8 mouse cellular contexts compared by ENCODE assay signal in the genomic region with DNA sequence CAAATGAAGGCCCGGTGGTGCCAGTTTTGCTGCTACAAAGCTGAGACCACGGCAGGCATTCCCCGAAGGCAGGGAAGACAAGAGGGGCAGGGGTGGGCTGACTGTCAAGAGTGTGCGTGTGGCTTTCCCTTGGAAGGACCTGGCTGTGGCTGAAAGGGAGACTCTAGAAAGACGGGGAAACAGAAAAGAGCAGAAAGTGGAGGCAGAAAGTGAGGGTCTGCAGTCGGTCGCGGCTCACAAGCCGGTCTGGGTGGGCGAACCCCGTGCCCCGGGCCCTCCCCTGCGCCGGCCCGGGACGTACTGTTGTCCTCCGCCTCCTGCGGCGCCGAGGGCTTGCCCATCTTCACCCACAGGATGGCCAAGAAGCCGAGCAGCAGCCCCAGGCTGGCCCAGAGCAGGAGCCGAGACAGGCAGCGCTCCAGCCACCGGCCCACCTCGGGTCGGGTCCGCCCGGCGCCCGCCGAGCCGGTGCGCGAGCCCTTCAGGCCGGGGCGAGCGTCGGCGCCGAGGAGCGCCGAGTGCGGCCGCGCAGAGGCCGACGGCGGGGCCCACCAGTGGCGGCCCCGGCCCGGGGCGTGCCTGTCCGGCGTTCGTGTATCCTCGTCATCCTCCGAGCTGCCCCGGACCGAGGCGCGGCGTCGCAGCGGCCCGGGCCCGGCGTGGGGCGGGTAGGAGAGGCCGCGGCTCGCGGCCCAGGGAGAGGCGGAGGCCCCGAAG. TPM values are rescaled to one million over a fixed set of nuclear protein-coding genes. Genes with fewer than 3 reads are reported as not detected.
DNase-seq lines count a peak whose midpoint lies in the region; ATAC-seq and TF ChIP-seq lines count a peak whose summit lies in the region.

No protein-coding gene starts in this region.

- H3K36me3 ChIP-seq in forebrain, embryonic 11.5 days (ENCODE audit: control insufficient read depth, insufficient read depth, low read length) = peaks cover 7% of the 10 kb centered on the region; the same call in 1 of the 2 replicates
- H3K36me3 ChIP-seq in lung, postnatal 0 days (ENCODE audit: insufficient read depth, low read length) = peaks cover 3% of the 10 kb centered on the region; the same call in 1 of the 2 replicates

- H3K9ac ChIP-seq in forebrain, embryonic 11.5 days (ENCODE audit: low read length) = peak overlapping the region; percentile 97
- peak overlapping the region; percentile 88 for H3K9ac ChIP-seq in lung, postnatal 0 days (replicated peaks; ENCODE audit: low read depth)

- H3K27ac ChIP-seq in forebrain, embryonic 11.5 days (ENCODE audit: low read depth, low read length) = peak overlapping the region; percentile 91
- peak overlapping the region; percentile 96 for H3K27ac ChIP-seq in lung, postnatal 0 days (ENCODE audit: low read length)

- H3K4me2 ChIP-seq in forebrain, embryonic 11.5 days (ENCODE audit: low read depth, low read length, severe bottlenecking) = peak overlapping the region; percentile 90
- H3K4me2 ChIP-seq in lung, postnatal 0 days (replicated peaks; ENCODE audit: low read depth, low read length) = peak overlapping the region; percentile 94

- TF ChIP-seq POLR2A in lung, adult 2 months (IDR thresholded peaks at IDR 0.05; ENCODE audit: borderline replicate concordance, extremely low read depth, low read depth, low read length) = no peak
- TF ChIP-seq POLR2A in brain, embryonic 14.5 days (IDR thresholded peaks at IDR 0.05; ENCODE audit: borderline replicate concordance, extremely low read depth, insufficient read depth, insufficient read length, poor library complexity, severe bottlenecking) = no peak

- TF ChIP-seq EP300 in lung, postnatal 0 days (IDR thresholded peaks at IDR 0.05) = no peak

- peak; percentile 66 for ATAC-seq in forebrain, embryonic 11.5 days (replicated peaks; ENCODE audit: low FRiP score)
- peak; percentile 12 for ATAC-seq in inflammation-experienced regulatory T-cells, adult 6 months
- peak; percentile 63 for ATAC-seq in lung, postnatal 0 days

- H3K4me1 ChIP-seq in lung, adult 2 months (ENCODE audit: control insufficient read depth, insufficient read depth, low read length) = 0 out of 2 replicates have a peak, but pooled peaks cover 3% of the 10 kb centered on the region
- peaks cover 5% of the 10 kb centered on the region; the same call in 1 of the 2 replicates for H3K4me1 ChIP-seq in forebrain, embryonic 11.5 days (replicated peaks; ENCODE audit: control insufficient read depth, insufficient read depth, low read length)
- no peaks in the 10 kb centered on the region for H3K4me1 ChIP-seq in lung, postnatal 0 days (ENCODE audit: insufficient read depth, low read depth, low read length)

- WGBS in lung, adult 2 months = under 1% methylated on average over 74 of the region's 74 CpGs
- WGBS in forebrain, embryonic 11.5 days = 1% methylated on average over 58 of the region's 74 CpGs
- 3% methylated on average over 47 of the region's 74 CpGs for WGBS in lung, postnatal 0 days

- no peaks in the 10 kb centered on the region for H3K9me3 ChIP-seq in forebrain, embryonic 11.5 days (ENCODE audit: control insufficient read depth, low read length)
- H3K9me3 ChIP-seq in lung, postnatal 0 days (ENCODE audit: low read length) = no peaks in the 10 kb centered on the region

- no peak for TF ChIP-seq CTCF in lung, adult 2 months (IDR thresholded peaks at IDR 0.05; ENCODE audit: insufficient read depth, low read length)
- TF ChIP-seq CTCF in brain, embryonic 14.5 days (IDR thresholded peaks at IDR 0.05; ENCODE audit: borderline replicate concordance, extremely low read depth, insufficient read depth, insufficient read length) = no peak
- TF ChIP-seq CTCF in lung, postnatal 0 days (IDR thresholded peaks at IDR 0.05) = no peak

- no peaks in the 10 kb centered on the region for H3K27me3 ChIP-seq in forebrain, embryonic 11.5 days (ENCODE audit: control insufficient read depth, insufficient read depth, low read length)
- no peaks in the 10 kb centered on the region for H3K27me3 ChIP-seq in lung, postnatal 0 days (replicated peaks; ENCODE audit: insufficient read depth, low read length)

- peak overlapping the region; percentile 99 for H3K4me3 ChIP-seq in lung, adult 2 months (replicated peaks; ENCODE audit: extremely low read depth, low read depth, low read length)
- peak overlapping the region; percentile 91 for H3K4me3 ChIP-seq in forebrain, embryonic 11.5 days (ENCODE audit: low read depth, low read length)
- peak overlapping the region; percentile 96 for H3K4me3 ChIP-seq in lung, postnatal 0 days (ENCODE audit: low read depth, low read length)

- peak; percentile 27 for DNase-seq in lung, adult 2 months
- DNase-seq in lung, postnatal 25 days (ENCODE audit: low spot score) = no peak
- DNase-seq in brain, embryonic 14.5 days (ENCODE audit: low read depth) = peak; percentile 55
- peak; percentile 74 for DNase-seq in forebrain, embryonic 11.5 days (ENCODE audit: low spot score)
- DNase-seq in lung, postnatal 0 days (ENCODE audit: low spot score) = peak; percentile 40
- peak; percentile 56 to 81 for DNase-seq in spleen, postnatal 4 days (ENCODE audit: low spot score in 2 of 2)
- DNase-seq in right cerebral cortex, postnatal 36 days (ENCODE audit: low spot score in 2 of 2) = no peak

RNA-seq across cellular contexts. Expression of gene Lemd2, which starts 0.8 kb away (rescaled TPM):
- polyA plus RNA-seq in lung, adult 2 months (2012; rRNA removed) = 89.9 and 99.7 TPM in 2 replicates
- polyA plus RNA-seq in brain, embryonic 14.5 days (2012; rRNA removed) = 117 and 154 TPM in 2 replicates
- polyA plus RNA-seq in forebrain, embryonic 11.5 days (2014; fragmentation: Nextera tagmentation; extraction: Ambion mirVana) = 18.1 and 27.8 TPM in 2 replicates
- 10 to 100 TPM in 2 of 3 experiments, 1 to 10 TPM in 1; 9.2 to 13.0 (median 11.9) TPM for polyA plus RNA-seq in inflammation-experienced regulatory T-cells, adult 6 months (2017; shearing (Covaris generic))
- 13.2 and 13.9 TPM in 2 replicates for polyA plus RNA-seq in lung, postnatal 0 days (2015; fragmentation: Nextera tagmentation; extraction: Ambion mirVana)

RNA-seq across cellular contexts. Expression of gene Ip6k3, which starts 35.9 kb away (rescaled TPM):
- 3.3 and 3.6 TPM in 2 replicates for polyA plus RNA-seq in lung, adult 2 months (2012; rRNA removed)
- polyA plus RNA-seq in brain, embryonic 14.5 days (2012; rRNA removed) = 0.29 and 0.33 TPM in 2 replicates
- polyA plus RNA-seq in forebrain, embryonic 11.5 days (2014; fragmentation: Nextera tagmentation; extraction: Ambion mirVana) = 0.08 and 0.19 TPM in 2 replicates
- polyA plus RNA-seq in inflammation-experienced regulatory T-cells, adult 6 months (2017; shearing (Covaris generic)) = not detected
- 0.75 and 0.91 TPM in 2 replicates for polyA plus RNA-seq in lung, postnatal 0 days (2015; fragmentation: Nextera tagmentation; extraction: Ambion mirVana)

Comparison
In these comparisons a context has a peak if more than half of its experiments do, and no peak if none do; other contexts are left out.
1. DNase-seq: peak in lung, adult 2 months (single experiment), brain, embryonic 14.5 days (single experiment), forebrain, embryonic 11.5 days (single experiment), lung, postnatal 0 days (single experiment) and spleen, postnatal 4 days (2 of 2); none in lung, postnatal 25 days (single experiment) and right cerebral cortex, postnatal 36 days (0 of 2).
2. ATAC-seq: peak in every context shown above with its lines; median percentile 66 in forebrain, embryonic 11.5 days; 63 in lung, postnatal 0 days; 12 in inflammation-experienced regulatory T-cells, adult 6 months.
3. Peak in every context shown above with its lines, with median percentiles within 50 percentile points of each other: H3K4me3 ChIP-seq.